Mouse (Mus musculus): ENCODE measurements around the gene Guca2a. TPM values are rescaled to one million over a fixed set of nuclear protein-coding genes. Genes with fewer than 3 reads are reported as not detected.
"Not testable (repeated sequence)": the region's sequence is repeated elsewhere in the genome, so short reads cannot be mapped to it uniquely, and the experiment has no call there.

Gene Guca2a
- under 1 TPM in 1 of 4 experiments, not detected in 3; 0.68 TPM for total RNA-seq (2022)

- DNase-seq (ENCODE audit: low spot score in 2 of 2), result no peak
Measured at GRCm38 (mm10) chr4:119637176-119637845, at the start of gene Guca2a. TSS of gene Guca2a (plus strand) at chr4:119637704.

GRCm38 (mm10) chr4:119588037-119588436 is 49.5 kb upstream of the Guca2a start:
- DNase-seq (ENCODE audit: low spot score in 2 of 2), result no peak

GRCm38 (mm10) chr4:119589423-119589822 is 48.1 kb upstream of the Guca2a start:
- no peak for DNase-seq (ENCODE audit: low spot score in 2 of 2)

GRCm38 (mm10) chr4:119590027-119590426 is 47.5 kb upstream of the Guca2a start:
- DNase-seq (ENCODE audit: low spot score in 2 of 2), result no peak

- no peak for DNase-seq (ENCODE audit: low spot score in 2 of 2)
Measured at GRCm38 (mm10) chr4:119592479-119592878, 45.0 kb upstream of the Guca2a start.

- DNase-seq (ENCODE audit: low spot score in 2 of 2), result no peak
Measured at GRCm38 (mm10) chr4:119594331-119594730, 43.2 kb upstream of the Guca2a start.

- no peak for DNase-seq (ENCODE audit: low spot score in 2 of 2)
Measured at GRCm38 (mm10) chr4:119599605-119600004, 37.9 kb upstream of the Guca2a start.

- DNase-seq (ENCODE audit: low spot score in 2 of 2), result no peak
Measured at GRCm38 (mm10) chr4:119609488-119609887, 28.0 kb upstream of the Guca2a start.

GRCm38 (mm10) chr4:119614078-119614477 is 23.4 kb upstream of the Guca2a start:
- DNase-seq (ENCODE audit: low spot score in 2 of 2), result no peak

- no peak for DNase-seq (ENCODE audit: low spot score in 2 of 2)
Measured at GRCm38 (mm10) chr4:119614724-119615123, 22.8 kb upstream of the Guca2a start.

GRCm38 (mm10) chr4:119626081-119626645 is 11.3 kb upstream of the Guca2a start:
- DNase-seq (ENCODE audit: low spot score in 2 of 2), result no peak

GRCm38 (mm10) chr4:119626876-119627275 is 10.6 kb upstream of the Guca2a start:
- DNase-seq (ENCODE audit: low spot score in 2 of 2), result no peak

GRCm38 (mm10) chr4:119627317-119627716 is 10.2 kb upstream of the Guca2a start:
- DNase-seq (ENCODE audit: low spot score in 2 of 2), result no peak

- not testable (repeated sequence) for DNase-seq (ENCODE audit: low spot score in 2 of 2)
Measured at GRCm38 (mm10) chr4:119628363-119628762, 9.1 kb upstream of the Guca2a start.

GRCm38 (mm10) chr4:119631115-119631919 is 6.2 kb upstream of the Guca2a start:
- no peak for DNase-seq (ENCODE audit: low spot score in 2 of 2)

- DNase-seq (ENCODE audit: low spot score in 2 of 2), result no peak
Measured at GRCm38 (mm10) chr4:119632721-119633120, 4.8 kb upstream of the Guca2a start.

GRCm38 (mm10) chr4:119633342-119633741 is 4.2 kb upstream of the Guca2a start:
- no peak for DNase-seq (ENCODE audit: low spot score in 2 of 2)

- no peak for DNase-seq (ENCODE audit: low spot score in 2 of 2)
Measured at GRCm38 (mm10) chr4:119633948-119634347, 3.6 kb upstream of the Guca2a start.

- DNase-seq (ENCODE audit: low spot score in 2 of 2), result no peak
Measured at GRCm38 (mm10) chr4:119634908-119635660, 2.4 kb upstream of the Guca2a start.

- no peak for DNase-seq (ENCODE audit: low spot score in 2 of 2)
Measured at GRCm38 (mm10) chr4:119635686-119636085, 1.8 kb upstream of the Guca2a start.

GRCm38 (mm10) chr4:119636731-119637130 is 773 bp upstream of the Guca2a start:
- DNase-seq (ENCODE audit: low spot score in 2 of 2), result no peak

- DNase-seq (ENCODE audit: low spot score in 2 of 2), result no peak
Measured at GRCm38 (mm10) chr4:119637946-119638345, 442 bp downstream of the Guca2a start.
